Mouse (Mus musculus) olfactory bulb, adult 2 months (tissue): ENCODE data around the gene Atp13a3.

Source experiments
- CTCF ChIP-seq: fragments of 200-500 bp; IDR thresholded peaks from 2 replicates; pipeline ENCODE4 v1.5.1; 2012; ENCODE audit warnings: low read depth, mild to moderate bottlenecking, low read length, moderate library complexity; ENCODE audit not compliant: insufficient read depth
- POLR2A ChIP-seq: fragments of 200-500 bp; IDR thresholded peaks from 2 replicates; pipeline ENCODE4 v1.6.1; 2012; ENCODE audit warnings: mild to moderate bottlenecking, low read depth, low read length, moderate library complexity; ENCODE audit not compliant: insufficient read depth

- TF ChIP-seq CTCF (no peak), POLR2A (no peak)
These were observed 138.4 kb downstream of the Atp13a3 start, which contains the start of gene Cpn2 for GRCm38 (mm10) chr16:30267359-30267758.
